Mouse (Mus musculus) stomach, postnatal 0 days (tissue): ENCODE data around the gene Ep300.

Experiments used
- CTCF ChIP-seq: IDR thresholded peaks from 2 replicates; pipeline ENCODE4 v1.5.1; 2016; ENCODE audit warnings: antibody characterized with exemption, low read depth, mild to moderate bottlenecking, moderate library complexity
- EP300 ChIP-seq: optimal IDR thresholded peaks from 2 replicates; pipeline ENCODE3; 2016; ENCODE audit warnings: antibody characterized with exemption

DNA sequence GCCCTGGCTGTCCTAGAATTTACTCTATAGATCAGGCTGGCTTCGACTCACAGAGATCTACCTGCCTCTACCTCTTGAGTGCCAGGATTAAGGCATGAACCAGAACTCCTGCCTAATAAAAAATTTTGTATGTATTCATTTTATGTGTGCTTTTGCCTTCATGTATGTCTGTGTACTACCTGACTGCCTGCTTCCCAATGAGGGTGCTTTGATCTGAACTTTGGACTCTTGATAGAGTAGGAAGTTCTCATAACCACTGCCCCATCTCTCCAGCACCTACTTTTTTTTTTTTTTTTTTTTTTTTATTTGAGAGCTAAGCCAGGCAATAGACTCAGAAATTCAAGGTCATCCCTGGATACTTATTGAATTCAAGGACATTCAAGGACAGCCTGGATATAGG lies 31.7 kb upstream of the Ep300 start:
- no peak for TF ChIP-seq CTCF
- no peak for TF ChIP-seq EP300
